Mouse (Mus musculus) telencephalon, adult 2 months (tissue): ENCODE results near the gene Pou2f2.
A peak's percentile ranks its signal among the peaks of the same experiment; 100 is the strongest.

ENCODE experiments used
- DNase-seq: peaks from one replicate; pipeline ENCODE4 v3.0.0-alpha.2; 2011; ENCODE audit warnings: low read depth, low spot score

The Pou2f2 gene

GRCm38 (mm10) chr7:25105411-25106160 is 73.9 kb downstream of the Pou2f2 start:
- peak; percentile 42 for DNase-seq

GRCm38 (mm10) chr7:25099581-25099980 is 79.9 kb downstream of the Pou2f2 start:
- no peak for DNase-seq

DNA sequence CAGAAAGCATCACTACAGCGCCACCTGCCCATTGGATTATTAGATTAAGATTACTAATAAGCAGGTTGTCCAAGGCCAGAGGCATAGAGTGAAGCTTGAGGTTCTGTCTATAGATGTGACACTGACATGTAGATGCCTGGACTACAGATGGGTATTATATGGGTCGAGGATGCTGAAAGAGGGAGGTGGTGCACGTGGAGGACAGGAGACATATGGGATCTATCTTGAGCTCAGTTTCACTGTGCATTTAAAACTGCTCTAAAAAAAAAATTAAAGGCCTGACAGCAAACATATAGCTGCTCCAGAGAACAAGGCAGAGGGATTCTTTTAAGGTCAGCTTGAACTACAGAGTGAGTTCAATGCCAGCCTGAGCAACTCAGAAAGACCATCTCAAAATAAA is 81.4 kb downstream of the Pou2f2 start:
- DNase-seq, result peak; percentile 77

GRCm38 (mm10) chr7:25089875-25090274 is 89.7 kb downstream of the Pou2f2 start:
- DNase-seq, result no peak

- no peak for DNase-seq
Measured at GRCm38 (mm10) chr7:25088968-25089367, 90.6 kb downstream of the Pou2f2 start.

GRCm38 (mm10) chr7:25088531-25088930 is 91.0 kb downstream of the Pou2f2 start:
- DNase-seq, result no peak

- no peak for DNase-seq
Measured at GRCm38 (mm10) chr7:25087972-25088371, 91.6 kb downstream of the Pou2f2 start.

- DNase-seq, result no peak
Measured at GRCm38 (mm10) chr7:25087256-25087912, 92.1 kb downstream of the Pou2f2 start.

GRCm38 (mm10) chr7:25086656-25087055 is 92.9 kb downstream of the Pou2f2 start:
- no peak for DNase-seq

DNA sequence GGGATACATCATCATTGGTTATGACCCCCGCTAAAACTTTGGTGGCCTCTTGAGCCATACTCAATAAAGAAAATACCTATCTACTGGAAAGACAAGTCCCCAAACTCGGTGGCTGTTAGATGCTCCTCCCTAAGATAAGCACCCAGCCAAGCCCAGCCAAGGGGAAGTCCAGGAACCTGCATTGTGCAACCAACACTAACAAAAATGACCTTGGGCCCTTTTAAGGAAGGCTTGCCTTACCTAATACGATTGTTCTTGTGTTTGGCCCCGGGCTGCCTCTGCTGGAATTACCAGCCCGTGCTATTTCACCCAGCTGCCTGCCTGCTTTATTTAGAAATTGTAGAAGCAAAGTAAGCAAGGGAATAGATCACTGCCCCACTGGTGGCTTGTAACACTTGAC is 94.9 kb downstream of the Pou2f2 start:
- DNase-seq, result no peak

- DNase-seq, result no peak
Measured at GRCm38 (mm10) chr7:25082510-25082909, 97.0 kb downstream of the Pou2f2 start.

DNA sequence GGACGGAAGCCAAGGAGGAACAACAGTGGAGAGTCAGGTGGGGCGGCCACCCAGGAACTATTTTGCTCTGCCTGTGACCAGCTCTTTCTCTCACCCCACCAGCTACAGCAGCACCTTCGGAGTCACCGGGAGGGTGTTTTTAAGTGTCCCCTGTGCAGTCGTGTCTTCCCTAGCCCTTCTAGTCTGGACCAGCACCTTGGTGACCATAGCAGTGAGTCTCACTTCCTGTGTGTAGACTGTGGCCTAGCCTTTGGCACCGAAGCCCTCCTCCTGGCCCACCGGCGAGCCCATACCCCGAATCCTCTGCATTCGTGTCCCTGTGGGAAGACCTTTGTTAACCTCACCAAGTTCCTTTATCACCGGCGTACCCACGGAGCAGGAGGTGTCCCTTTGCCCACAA is 99.1 kb downstream of the Pou2f2 start:
- DNase-seq, result no peak

- DNase-seq, result no peak
Measured at GRCm38 (mm10) chr7:25079496-25080026, 100.0 kb downstream of the Pou2f2 start.

DNA sequence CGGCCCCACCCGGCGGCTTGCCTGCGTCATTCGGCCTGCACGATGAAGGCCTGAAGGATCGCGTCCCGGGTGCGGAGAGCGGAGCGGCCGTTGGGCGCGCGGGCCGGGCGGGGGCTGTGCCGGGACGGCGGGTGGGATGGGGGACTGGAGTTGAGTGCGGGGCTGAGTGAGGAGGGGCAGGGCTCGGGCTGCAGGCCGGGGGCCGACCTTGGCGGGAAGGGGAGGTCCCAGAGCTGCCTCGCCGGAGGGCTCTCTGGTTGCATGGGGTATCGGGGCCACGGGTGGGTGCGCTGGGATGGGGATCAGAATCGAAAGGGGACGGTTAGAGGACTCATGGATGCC is 102.1 kb downstream of the Pou2f2 start:
- no peak for DNase-seq

- DNase-seq, result peak; percentile 100
Measured at GRCm38 (mm10) chr7:25076663-25077413, 102.7 kb downstream of the Pou2f2 start.

DNA sequence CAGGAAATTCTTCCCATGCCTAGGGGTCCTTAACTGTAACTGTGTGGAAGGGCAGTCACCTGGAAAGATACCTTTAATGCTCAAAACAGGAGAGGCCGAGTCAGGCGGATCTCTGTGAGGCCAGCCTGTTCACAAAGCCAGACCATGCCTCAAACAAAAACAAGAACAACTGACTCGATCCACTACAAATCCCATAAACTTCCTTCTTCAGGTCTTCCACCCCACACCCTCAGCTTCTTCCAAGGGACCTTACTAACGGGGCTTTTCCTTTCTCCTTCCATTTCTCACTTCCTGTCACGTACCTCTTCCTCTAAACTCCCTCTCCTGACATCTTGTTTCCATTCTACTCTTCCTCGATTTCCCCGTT is 103.2 kb downstream of the Pou2f2 start:
- DNase-seq, result no peak

DNA sequence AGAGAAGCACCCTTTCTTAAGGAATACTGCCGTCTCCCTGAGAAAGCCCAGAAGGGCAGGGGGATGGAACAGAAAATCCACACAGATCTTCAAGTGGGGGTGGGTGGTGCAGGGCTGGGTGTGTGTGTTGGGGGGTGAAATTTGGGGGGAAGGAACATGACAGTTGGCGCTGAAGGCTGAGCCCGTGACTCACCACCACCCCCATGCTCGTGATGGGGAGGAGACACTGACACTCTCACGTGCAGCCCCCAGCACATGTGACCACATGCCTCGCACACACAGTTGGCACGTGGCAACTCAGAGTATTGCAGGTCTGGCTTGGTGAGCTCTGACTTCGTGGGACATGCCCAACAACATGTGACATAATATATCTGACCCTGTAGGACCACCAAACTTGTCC is 105.6 kb downstream of the Pou2f2 start:
- peak; percentile 86 for DNase-seq

DNA sequence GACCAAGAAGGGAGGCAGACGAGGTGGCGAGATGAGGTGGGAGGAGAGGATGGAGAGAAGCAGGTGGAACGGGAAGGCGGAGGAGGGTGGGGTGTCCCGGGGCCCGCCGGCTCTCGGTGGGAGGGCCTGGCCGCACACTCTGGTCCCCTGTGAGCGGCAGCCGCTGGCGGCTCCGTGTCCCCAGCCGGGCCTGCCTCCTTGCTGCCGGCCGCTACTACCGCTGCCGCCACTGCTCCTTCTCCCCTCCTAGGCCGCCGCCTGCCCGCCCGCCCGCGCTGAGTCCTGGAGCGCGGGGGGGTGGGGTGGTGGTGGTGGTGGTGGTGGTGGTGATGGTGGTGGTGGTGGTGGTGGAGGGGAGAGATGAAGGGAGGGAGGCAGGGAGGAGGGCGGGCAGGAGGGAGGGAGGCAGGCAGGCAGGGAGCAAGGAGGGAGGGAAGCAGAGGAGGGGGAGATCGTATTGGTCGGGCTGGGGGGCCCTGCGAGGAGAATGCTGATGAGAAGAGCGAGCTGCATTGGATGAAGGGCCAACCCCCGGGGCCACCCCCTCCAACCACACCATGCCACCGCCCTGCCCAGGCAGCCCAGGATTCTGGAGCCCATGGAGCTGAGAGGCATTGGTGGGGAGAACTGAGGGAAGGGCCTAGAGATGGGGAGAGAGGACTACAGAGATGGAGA is 106.7 kb downstream of the Pou2f2 start:
- DNase-seq, result peak; percentile 65

DNA sequence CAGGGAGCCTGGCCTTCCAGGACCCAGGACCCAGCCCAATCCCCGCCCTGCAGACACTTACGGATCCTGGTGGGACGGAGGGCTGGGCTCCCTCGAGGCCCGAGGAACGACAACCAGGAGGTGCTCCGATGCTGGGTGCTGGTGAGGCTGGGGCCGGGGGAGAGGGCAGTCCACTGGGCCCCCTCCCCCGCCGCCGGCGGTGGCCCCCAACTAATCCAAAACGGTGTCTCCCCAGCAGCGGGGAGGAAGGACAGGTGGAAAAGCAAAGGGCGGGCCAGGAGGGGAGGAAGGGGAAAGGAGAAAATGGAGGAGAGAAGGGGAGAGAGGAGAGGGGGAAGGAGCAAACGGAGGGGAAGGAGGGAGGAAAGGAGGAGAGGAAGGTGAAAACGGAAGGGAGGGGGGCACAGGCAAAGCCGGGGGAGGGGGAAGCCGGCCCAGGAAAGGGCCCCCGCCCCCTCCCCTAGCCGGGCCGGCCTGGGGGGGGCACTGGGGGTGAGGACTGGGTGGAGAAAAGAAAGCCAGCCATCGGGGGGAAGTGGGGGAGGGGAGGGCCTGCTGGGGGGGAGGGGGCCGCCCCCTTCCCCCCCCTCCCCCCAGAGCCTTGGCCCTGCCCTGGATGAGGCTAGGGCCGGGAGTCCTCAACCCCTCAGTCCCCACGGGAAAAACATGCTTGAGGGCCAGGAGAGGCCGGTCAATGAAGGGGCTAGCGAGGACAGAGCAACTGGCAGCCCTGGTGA is 107.4 kb downstream of the Pou2f2 start, which contains the start of the genes Grik5 and Zfp574:
Gene Grik5 (minus strand): TSS at position 368 of the 737 bp plus-strand sequence.
Gene Zfp574 (plus strand): TSS at position 589 of the 737 bp plus-strand sequence.
- no peak for DNase-seq

DNA sequence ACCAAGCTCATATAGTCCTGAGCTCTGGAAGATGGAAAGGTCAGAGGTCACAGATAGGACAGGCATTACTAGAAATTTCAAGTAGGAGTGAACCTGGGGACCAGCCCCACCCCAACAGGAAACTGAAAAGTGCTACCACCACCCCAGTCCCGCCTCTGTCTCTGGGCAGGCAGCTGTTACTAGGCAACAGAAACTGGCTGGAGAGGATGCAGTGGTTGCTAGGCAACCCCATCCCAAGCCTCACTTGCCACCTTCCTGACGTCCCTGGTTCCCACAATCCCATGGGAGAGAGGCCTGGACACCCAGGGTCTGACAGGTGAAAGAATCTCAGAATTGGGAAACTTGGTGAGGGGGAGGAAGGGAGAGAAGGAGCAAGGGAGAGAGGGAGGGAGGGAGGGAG is 110.8 kb downstream of the Pou2f2 start:
- peak; percentile 85 for DNase-seq
